In the genomic region with DNA sequence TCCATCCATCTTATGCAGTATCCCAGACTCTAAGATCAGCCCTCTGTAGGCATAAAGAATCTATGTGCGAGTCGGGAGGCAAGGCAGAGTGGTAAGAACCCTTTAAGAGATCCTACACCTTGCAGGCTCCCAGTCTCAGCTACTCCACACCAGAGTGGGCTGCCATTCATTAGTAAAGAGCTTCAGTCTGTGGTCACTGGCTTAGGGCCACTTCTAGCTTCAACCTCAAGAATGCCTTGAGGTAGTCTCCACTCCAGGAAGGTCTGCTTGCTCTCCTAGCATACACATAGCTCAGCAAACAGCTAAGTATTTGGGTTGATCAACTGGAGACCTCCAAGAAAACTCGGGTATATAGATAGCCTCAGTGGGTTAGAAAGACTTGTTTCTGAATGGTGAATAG, we compare ENCODE assay signal across 10 mouse cellular contexts. TPM values are rescaled to one million over a fixed set of nuclear protein-coding genes. Genes with fewer than 3 reads are reported as not detected.
A peak's percentile ranks its signal among the peaks of the same experiment; 100 is the strongest.
DNase-seq lines count a peak whose midpoint lies in the region; ATAC-seq lines count a peak whose summit lies in the region.
"Had no signal": no experiment of that assay in that cellular context is flagged by ENCODE, and none has a peak within 500 bp of the region (broad histone marks: within the 10 kb centered on the region; RNA-seq: fewer than 3 reads in every experiment).

No protein-coding gene starts in this region.

- peak overlapping the region; percentile 70 for H3K9ac ChIP-seq in kidney, embryonic 16.5 days (replicated peaks; ENCODE audit: low read length)
- H3K9ac ChIP-seq in hindbrain, embryonic 14.5 days = peak overlapping the region; percentile 58; the same call in 1 of the 2 replicates
- H3K9ac ChIP-seq in midbrain, embryonic 14.5 days (replicated peaks; ENCODE audit: low read length) = 0 out of 2 replicates have a peak overlapping the region, but pooled peaks have one; percentile 60

- no peak for DNase-seq in kidney, postnatal 4 days
- no peak for DNase-seq in hindbrain, embryonic 14.5 days (ENCODE audit: low spot score)
- no peak for DNase-seq in midbrain, embryonic 14.5 days
- no peak for DNase-seq in adrenal gland, postnatal 14 days
- DNase-seq in left cerebral cortex, postnatal 25 days (ENCODE audit: low spot score in 2 of 2) = no peak
- DNase-seq in right cerebral cortex, adult 2 months (ENCODE audit: low spot score in 2 of 2) = no peak

- ATAC-seq in kidney, embryonic 16.5 days (ENCODE audit: low FRiP score, low TSS enrichment) = 0 out of 2 replicates have a peak, but pooled peaks have one; percentile 3
- ATAC-seq in hindbrain, embryonic 14.5 days (ENCODE audit: low FRiP score) = no peak
- ATAC-seq in midbrain, embryonic 14.5 days (ENCODE audit: low FRiP score, low TSS enrichment) = no peak

- peaks cover 25% of the 10 kb centered on the region for H3K4me1 ChIP-seq in kidney, embryonic 16.5 days (ENCODE audit: insufficient read depth, low read length)
- H3K4me1 ChIP-seq in brown adipose tissue, adult 24 weeks (ENCODE audit: control insufficient read depth, insufficient read depth, insufficient read length, low read length) = peaks cover 56% of the 10 kb centered on the region
- peaks cover 23% of the 10 kb centered on the region for H3K4me1 ChIP-seq in hindbrain, embryonic 14.5 days (replicated peaks; ENCODE audit: control insufficient read depth, insufficient read depth, low read length)
- peaks cover 32% of the 10 kb centered on the region for H3K4me1 ChIP-seq in midbrain, embryonic 14.5 days (ENCODE audit: control insufficient read depth, insufficient read depth, low read length)

- intact Hi-C loops in left cerebral cortex, postnatal 25 days (cut with DNase I) = loop anchor here (1.0 kb wide), 3 partner anchors 28 to 142 kb away; no protein-coding TSS in a partner anchor

- H3K9me3 ChIP-seq in kidney, embryonic 16.5 days (ENCODE audit: low read length) = no peaks in the 10 kb centered on the region
- no peaks in the 10 kb centered on the region for H3K9me3 ChIP-seq in hindbrain, embryonic 14.5 days (ENCODE audit: control insufficient read depth, low read length)
- no peaks in the 10 kb centered on the region for H3K9me3 ChIP-seq in midbrain, embryonic 14.5 days (ENCODE audit: control insufficient read depth, low read length)

- H3K4me3 ChIP-seq in kidney, embryonic 16.5 days (ENCODE audit: low read length) = no peak overlapping the region
- H3K4me3 ChIP-seq in brown adipose tissue, adult 24 weeks (ENCODE audit: insufficient read depth, low read depth, low read length) = peak overlapping the region; percentile 47; the same call in 1 of the 2 replicates
- no peak overlapping the region for H3K4me3 ChIP-seq in hindbrain, embryonic 14.5 days (replicated peaks; ENCODE audit: low read length)
- no peak overlapping the region for H3K4me3 ChIP-seq in midbrain, embryonic 14.5 days (replicated peaks; ENCODE audit: low read depth, low read length)

- H3K36me3 ChIP-seq in kidney, embryonic 16.5 days (ENCODE audit: insufficient read depth, low read length) = no peaks in the 10 kb centered on the region
- no peaks in the 10 kb centered on the region for H3K36me3 ChIP-seq in hindbrain, embryonic 14.5 days (replicated peaks; ENCODE audit: control insufficient read depth, insufficient read depth)
- no peaks in the 10 kb centered on the region for H3K36me3 ChIP-seq in midbrain, embryonic 14.5 days (ENCODE audit: control insufficient read depth, insufficient read depth, low read length)

- WGBS in kidney, embryonic 16.5 days = 43% methylated on average over 3 of the region's 3 CpGs
- 43% methylated on average over 3 of the region's 3 CpGs for WGBS in hindbrain, embryonic 14.5 days
- 69% methylated on average over 3 of the region's 3 CpGs for WGBS in midbrain, embryonic 14.5 days

- peak overlapping the region; percentile 78 for H3K4me2 ChIP-seq in kidney, embryonic 16.5 days (replicated peaks; ENCODE audit: low read depth, low read length)
- peak overlapping the region; percentile 64; the same call in 1 of the 2 replicates for H3K4me2 ChIP-seq in hindbrain, embryonic 14.5 days (replicated peaks)
- H3K4me2 ChIP-seq in midbrain, embryonic 14.5 days (ENCODE audit: low read length) = peak overlapping the region; percentile 65

- 0 out of 2 replicates have a peak overlapping the region, but pooled peaks have one; percentile 79 for H3K27ac ChIP-seq in kidney, embryonic 16.5 days (ENCODE audit: low read length)
- peak overlapping the region; percentile 98 for H3K27ac ChIP-seq in brown adipose tissue, adult 24 weeks (replicated peaks; ENCODE audit: low read depth, low read length)
- H3K27ac ChIP-seq in hindbrain, embryonic 14.5 days = peak overlapping the region; percentile 54; the same call in 1 of the 2 replicates
- no peak overlapping the region for H3K27ac ChIP-seq in midbrain, embryonic 14.5 days (replicated peaks; ENCODE audit: low read depth, low read length)

- H3K27me3 ChIP-seq in kidney, embryonic 16.5 days (ENCODE audit: insufficient read depth, low read length) = no peaks in the 10 kb centered on the region
- H3K27me3 ChIP-seq in hindbrain, embryonic 14.5 days (ENCODE audit: control insufficient read depth, insufficient read depth, low read length) = no peaks in the 10 kb centered on the region
- no peaks in the 10 kb centered on the region for H3K27me3 ChIP-seq in midbrain, embryonic 14.5 days (ENCODE audit: control insufficient read depth, insufficient read depth, low read length)

RNA-seq across cellular contexts. Expression of a gene that starts 19.0 kb away (rescaled TPM):
- polyA plus RNA-seq in kidney, embryonic 16.5 days (2015; fragmentation: Nextera tagmentation; extraction: Ambion mirVana) = not detected in 2 replicates
- polyA plus RNA-seq in brown adipose tissue, adult 24 weeks (2012; ENCODE audit: insufficient read depth, insufficient read length, missing spikeins) = not detected in 2 replicates
- not detected in 2 replicates for polyA plus RNA-seq in hindbrain, embryonic 14.5 days (2014; fragmentation: Nextera tagmentation; extraction: Ambion mirVana)
- polyA plus RNA-seq in midbrain, embryonic 14.5 days (2014; fragmentation: Nextera tagmentation; extraction: Ambion mirVana) = not detected in 2 replicates
- total RNA-seq in adrenal gland, postnatal 14 days (2021) = not detected in 2 replicates
- not detected for total RNA-seq in left cerebral cortex, postnatal 25 days (2021)
- total RNA-seq: adrenal gland, postnatal 4 days had no signal
- polyA plus RNA-seq: large intestine, adult 2 months had no signal

RNA-seq across cellular contexts. Expression of a gene that starts 41.1 kb away (rescaled TPM):
- polyA plus RNA-seq in kidney, embryonic 16.5 days (2015; fragmentation: Nextera tagmentation; extraction: Ambion mirVana) = 23.2 and 23.7 TPM in 2 replicates
- polyA plus RNA-seq in brown adipose tissue, adult 24 weeks (2012; ENCODE audit: insufficient read depth, insufficient read length, missing spikeins) = 13.6 and 24.0 TPM in 2 replicates
- polyA plus RNA-seq in hindbrain, embryonic 14.5 days (2014; fragmentation: Nextera tagmentation; extraction: Ambion mirVana) = 25.2 and 25.4 TPM in 2 replicates
- polyA plus RNA-seq in midbrain, embryonic 14.5 days (2014; fragmentation: Nextera tagmentation; extraction: Ambion mirVana) = 20.5 and 24.9 TPM in 2 replicates
- total RNA-seq in adrenal gland, postnatal 14 days (2021) = 85.8 and 102 TPM in 2 replicates
- total RNA-seq in left cerebral cortex, postnatal 25 days (2021) = 100 to 1,000 TPM; 161 to 167 TPM
